Mouse (Mus musculus) spleen, adult 2 months (tissue): Measurements from ENCODE around the gene Gm42791.

ENCODE experiments used
- CTCF ChIP-seq: fragments of 200-500 bp; IDR thresholded peaks from 2 replicates; pipeline ENCODE4 v1.5.1; 2011; ENCODE audit warnings: mild to moderate bottlenecking, inconsistent platforms; ENCODE audit not compliant: insufficient read depth, insufficient read length, insufficient replicate concordance; ENCODE audit errors: extremely low read depth
- POLR2A ChIP-seq: fragments of 200-500 bp; IDR thresholded peaks from 2 replicates; pipeline ENCODE4 v1.6.1; 2011; ENCODE audit warnings: low read depth, low read length, inconsistent platforms

DNA sequence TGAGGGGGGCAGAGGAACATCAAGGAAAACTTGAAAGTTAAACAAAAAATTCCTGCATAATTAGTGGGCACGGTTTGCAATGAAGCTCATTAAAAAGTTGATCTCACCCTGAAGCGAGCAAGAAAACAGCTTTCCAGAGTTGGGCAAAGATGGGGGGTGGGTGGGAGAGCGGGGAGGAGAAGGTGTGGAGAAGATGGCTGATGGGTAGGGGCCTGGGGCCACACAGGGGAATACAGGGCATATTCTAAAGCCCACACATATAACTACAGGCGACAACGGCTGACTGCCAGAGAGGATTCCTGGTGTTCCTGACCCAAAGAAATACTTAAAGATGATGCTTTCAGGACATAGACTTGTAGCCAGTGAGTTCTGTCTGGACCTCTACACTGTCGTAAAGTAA is 131.5 kb downstream of the Gm42791 start:
- TF ChIP-seq POLR2A (no peak), CTCF (no peak)
